Mouse (Mus musculus): ENCODE measurements around the gene Pagr1a. TPM values are rescaled to one million over a fixed set of nuclear protein-coding genes. Genes with fewer than 3 reads are reported as not detected.

Gene Pagr1a
- total RNA-seq, 2 experiments from 2014 or later = 17.1 to 17.7 TPM

- no peak for DNase-seq (ENCODE audit: extremely low spot score in 1 of 2, low spot score in 2 of 2)
- intact Hi-C loops (cut with DNase I) = loop anchor here (5.0 kb wide), 1 partner anchor 80 kb away; no protein-coding TSS in a partner anchor
These were observed 5.5 kb upstream of the Pagr1a start for GRCm38 (mm10) chr7:127022528-127023271.

GRCm38 (mm10) chr7:127021563-127022527 is 4.7 kb upstream of the Pagr1a start:
- intact Hi-C loops (cut with DNase I) = loop anchor here (5.0 kb wide), 1 partner anchor 80 kb away; no protein-coding TSS in a partner anchor
- no peak for DNase-seq (ENCODE audit: extremely low spot score in 1 of 2, low spot score in 2 of 2)

DNA sequence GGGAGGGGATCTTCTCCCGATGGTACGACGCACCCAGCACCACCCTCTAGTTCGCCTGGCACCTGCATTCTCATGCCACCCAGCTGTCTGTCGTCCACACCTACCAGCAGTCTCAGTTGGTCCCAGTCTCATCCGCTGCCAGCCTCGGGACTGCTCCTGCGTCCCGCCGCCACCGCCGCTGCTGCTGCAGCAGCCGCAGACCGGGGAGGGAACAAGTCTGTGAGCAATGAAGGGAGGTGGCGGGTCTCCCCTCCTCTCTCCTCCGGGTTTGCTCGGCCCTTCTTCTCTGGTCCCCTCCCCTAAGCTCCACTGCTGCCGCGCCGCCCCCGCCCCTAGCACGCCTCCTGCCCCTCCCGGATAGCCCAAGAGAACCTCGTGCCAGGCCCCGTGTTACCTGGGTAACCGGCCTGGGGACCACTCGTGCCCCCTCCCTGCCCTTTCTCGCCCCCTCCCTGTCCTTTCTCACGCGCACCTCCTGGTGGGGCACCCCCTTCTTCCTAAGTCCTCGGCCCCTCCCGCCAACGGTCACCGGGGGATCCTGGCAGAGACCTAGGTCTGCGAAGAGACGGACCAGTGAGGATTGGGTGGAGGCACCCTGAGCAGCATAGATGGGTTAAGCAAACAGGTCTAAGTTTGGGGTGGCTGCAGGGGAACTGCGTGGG is 3.9 kb upstream of the Pagr1a start, which contains the start of the genes Gm42742 and Prrt2:
TSS of gene Gm42742 (minus strand) at position 197 of the 662 bp plus-strand sequence.
TSS of gene Prrt2 (minus strand) at position 311 of the 662 bp plus-strand sequence.
- intact Hi-C loops (cut with DNase I) = loop anchor here (5.0 kb wide), 1 partner anchor 81 kb away; no protein-coding TSS in a partner anchor
- DNase-seq (ENCODE audit: extremely low spot score in 1 of 2, low spot score in 2 of 2) = peak in 1 of 2 experiments; percentile 86

GRCm38 (mm10) chr7:127020491-127020890 is 3.3 kb upstream of the Pagr1a start:
- DNase-seq (ENCODE audit: extremely low spot score in 1 of 2, low spot score in 2 of 2) = no peak
- intact Hi-C loops (cut with DNase I) = loop anchor here (5.0 kb wide), 1 partner anchor 82 kb away; no protein-coding TSS in a partner anchor

GRCm38 (mm10) chr7:127020031-127020430 is 2.9 kb upstream of the Pagr1a start:
- intact Hi-C loops (cut with DNase I) = loop anchor here (5.0 kb wide), 1 partner anchor 82 kb away; no protein-coding TSS in a partner anchor
- no peak for DNase-seq (ENCODE audit: extremely low spot score in 1 of 2, low spot score in 2 of 2)

DNA sequence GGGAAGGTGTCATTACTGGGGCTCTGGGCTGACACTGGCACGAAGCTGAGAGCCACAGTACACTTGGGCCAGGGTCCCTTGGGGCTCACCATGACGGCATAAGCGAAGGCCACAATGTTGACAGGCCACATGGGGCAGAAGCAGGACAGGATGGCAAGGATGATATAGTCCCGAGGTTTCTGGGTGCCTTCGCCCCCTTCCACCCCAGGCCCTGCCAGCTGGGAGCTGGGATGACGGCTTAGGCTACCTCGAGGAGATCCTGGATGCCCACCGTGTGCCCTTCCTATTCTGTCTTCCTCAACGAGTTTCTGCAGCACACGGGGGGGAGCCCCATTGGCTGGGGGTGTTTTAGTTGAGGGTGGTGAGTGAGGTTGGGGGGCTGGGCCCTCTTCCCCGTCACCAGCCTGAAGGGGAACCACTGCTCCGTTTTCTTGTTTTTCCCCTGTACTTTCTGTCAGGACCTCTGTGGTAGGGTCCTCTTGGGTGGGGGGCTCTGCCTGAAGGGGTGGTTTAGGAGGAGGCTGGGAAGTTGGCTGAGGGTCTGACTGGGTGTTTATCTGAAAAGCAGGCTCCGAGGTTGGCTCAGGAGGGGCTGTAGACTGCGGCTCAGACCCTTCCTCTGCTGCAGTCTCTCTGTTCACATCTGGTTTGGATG is 2.3 kb upstream of the Pagr1a start:
- no peak for DNase-seq (ENCODE audit: extremely low spot score in 1 of 2, low spot score in 2 of 2)
- intact Hi-C loops (cut with DNase I) = loop anchor here (5.0 kb wide), 1 partner anchor 42 kb away; the partner anchor contains the start of genes Cdipt and Cdiptos

- no peak for DNase-seq (ENCODE audit: extremely low spot score in 1 of 2, low spot score in 2 of 2)
- intact Hi-C loops (cut with DNase I) = loop anchor here (5.0 kb wide), 1 partner anchor 41 kb away; the partner anchor contains the start of genes Cdipt and Cdiptos
These were observed 1.5 kb upstream of the Pagr1a start for GRCm38 (mm10) chr7:127018416-127019305.

- no peak for DNase-seq (ENCODE audit: extremely low spot score in 1 of 2, low spot score in 2 of 2)
- intact Hi-C loops (cut with DNase I) = loop anchor here (5.0 kb wide), 1 partner anchor 41 kb away; the partner anchor contains the start of genes Cdipt and Cdiptos
These were observed 796 bp upstream of the Pagr1a start for GRCm38 (mm10) chr7:127017950-127018345.

DNA sequence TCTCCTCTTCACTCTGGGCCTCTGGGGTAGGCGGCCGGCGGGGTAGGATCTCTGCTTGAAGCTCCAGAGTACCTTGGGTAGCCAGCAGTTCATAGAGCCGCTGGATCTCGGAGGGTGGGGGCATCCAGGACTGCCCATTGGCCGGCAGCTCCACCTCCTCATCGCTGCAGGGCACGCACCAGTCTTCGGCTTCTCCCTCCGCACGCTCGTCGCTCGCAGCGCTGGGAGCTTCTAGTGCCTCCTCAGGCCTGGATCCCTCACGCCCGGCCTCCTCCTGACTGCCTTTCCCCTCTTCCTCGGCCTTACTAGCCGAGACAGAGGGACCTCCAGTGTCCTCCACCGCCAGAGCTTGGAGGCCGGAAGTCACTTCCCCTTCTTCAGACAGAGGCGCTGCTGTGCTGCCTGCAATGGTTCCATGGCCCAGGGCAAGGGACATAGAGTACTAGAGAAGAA is 640 bp downstream of the Pagr1a start:
- intact Hi-C loops (cut with DNase I) = loop anchor here (5.0 kb wide), 1 partner anchor 39 kb away; the partner anchor contains the start of genes Cdipt and Cdiptos
- DNase-seq (ENCODE audit: extremely low spot score in 1 of 2, low spot score in 2 of 2) = peak in 1 of 2 experiments; percentile 79

- intact Hi-C loops (cut with DNase I) = loop anchor here (5.0 kb wide), 1 partner anchor 39 kb away; the partner anchor contains the start of genes Cdipt and Cdiptos
- DNase-seq (ENCODE audit: extremely low spot score in 1 of 2, low spot score in 2 of 2) = no peak
These were observed 869 bp downstream of the Pagr1a start, which contains the start of gene Pagr1b for GRCm38 (mm10) chr7:127016481-127016485. Gene Pagr1b, minus strand, starts transcription at chr7:127016484.

DNA sequence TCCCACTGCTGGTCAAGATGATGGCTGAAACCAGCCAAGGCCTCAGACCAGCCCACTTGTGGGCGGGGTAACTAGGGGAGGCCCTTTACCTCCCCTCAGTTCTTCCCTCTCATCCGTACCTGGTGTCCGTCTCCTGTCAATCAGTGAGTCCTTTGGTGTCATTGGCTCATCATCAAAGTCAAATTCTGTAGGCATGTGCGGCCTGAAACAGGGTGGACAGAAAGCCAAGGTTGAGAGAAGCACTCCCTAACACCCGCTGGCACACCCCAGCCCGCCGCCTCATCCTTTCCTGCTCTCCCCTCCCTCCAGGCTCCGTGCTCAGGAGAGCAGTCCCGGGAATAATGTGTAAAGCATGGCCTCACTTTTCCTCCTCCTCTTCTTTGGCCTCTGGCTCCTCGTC is 1.1 kb downstream of the Pagr1a start:
- intact Hi-C loops (cut with DNase I) = loop anchor here (5.0 kb wide), 1 partner anchor 39 kb away; the partner anchor contains the start of genes Cdipt and Cdiptos
- no peak for DNase-seq (ENCODE audit: extremely low spot score in 1 of 2, low spot score in 2 of 2)

GRCm38 (mm10) chr7:127014993-127015392 is 2.2 kb downstream of the Pagr1a start:
- intact Hi-C loops (cut with DNase I) = loop anchor here (5.0 kb wide), 1 partner anchor 38 kb away; the partner anchor contains the start of genes Cdipt and Cdiptos
- no peak for DNase-seq (ENCODE audit: extremely low spot score in 1 of 2, low spot score in 2 of 2)

- intact Hi-C loops (cut with DNase I) = no loop called here
- peak in 1 of 2 experiments; percentile 74 for DNase-seq (ENCODE audit: extremely low spot score in 1 of 2, low spot score in 2 of 2)
These were observed 2.8 kb downstream of the Pagr1a start, which contains the start of gene Mvp for GRCm38 (mm10) chr7:127014320-127014719. Gene Mvp, minus strand, starts transcription at chr7:127014621.

- intact Hi-C loops (cut with DNase I) = no loop called here
- no peak for DNase-seq (ENCODE audit: extremely low spot score in 1 of 2, low spot score in 2 of 2)
These were observed 3.8 kb downstream of the Pagr1a start for GRCm38 (mm10) chr7:127013385-127013784.

DNA sequence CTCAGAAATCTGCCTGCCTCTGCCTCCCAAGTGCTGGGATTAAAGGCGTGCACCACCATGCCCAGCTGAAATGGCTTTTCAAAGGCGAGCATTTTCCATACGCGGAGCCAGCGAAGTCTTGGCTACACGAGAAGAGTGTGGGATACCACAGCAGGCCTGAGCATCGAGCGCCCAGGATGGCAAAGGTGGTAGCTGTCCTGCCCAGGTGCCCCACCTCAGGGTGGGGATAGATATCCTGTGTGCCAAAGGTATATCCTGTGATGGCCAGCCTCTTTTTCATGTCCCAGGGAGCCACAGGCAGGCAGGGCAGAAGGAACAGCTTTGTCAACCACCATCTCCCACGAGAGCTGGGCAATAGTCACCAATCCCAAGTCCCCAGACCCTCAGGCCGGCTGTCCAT is 4.3 kb downstream of the Pagr1a start:
- intact Hi-C loops (cut with DNase I) = no loop called here
- DNase-seq (ENCODE audit: extremely low spot score in 1 of 2, low spot score in 2 of 2) = no peak

- DNase-seq (ENCODE audit: extremely low spot score in 1 of 2, low spot score in 2 of 2) = no peak
- intact Hi-C loops (cut with DNase I) = no loop called here
These were observed 4.8 kb downstream of the Pagr1a start for GRCm38 (mm10) chr7:127012374-127012773.

GRCm38 (mm10) chr7:127011717-127012116 is 5.4 kb downstream of the Pagr1a start:
- intact Hi-C loops (cut with DNase I) = no loop called here

More at GRCm38 (mm10) chr7:127011717-127012116, 5.4 kb downstream of the Pagr1a start:
- DNase-seq (ENCODE audit: extremely low spot score in 1 of 2, low spot score in 2 of 2) = no peak

All from left cerebral cortex, postnatal 10 days (tissue).